Mouse (Mus musculus): ENCODE measurements around the gene Lbx1.

The Lbx1 gene

DNA sequence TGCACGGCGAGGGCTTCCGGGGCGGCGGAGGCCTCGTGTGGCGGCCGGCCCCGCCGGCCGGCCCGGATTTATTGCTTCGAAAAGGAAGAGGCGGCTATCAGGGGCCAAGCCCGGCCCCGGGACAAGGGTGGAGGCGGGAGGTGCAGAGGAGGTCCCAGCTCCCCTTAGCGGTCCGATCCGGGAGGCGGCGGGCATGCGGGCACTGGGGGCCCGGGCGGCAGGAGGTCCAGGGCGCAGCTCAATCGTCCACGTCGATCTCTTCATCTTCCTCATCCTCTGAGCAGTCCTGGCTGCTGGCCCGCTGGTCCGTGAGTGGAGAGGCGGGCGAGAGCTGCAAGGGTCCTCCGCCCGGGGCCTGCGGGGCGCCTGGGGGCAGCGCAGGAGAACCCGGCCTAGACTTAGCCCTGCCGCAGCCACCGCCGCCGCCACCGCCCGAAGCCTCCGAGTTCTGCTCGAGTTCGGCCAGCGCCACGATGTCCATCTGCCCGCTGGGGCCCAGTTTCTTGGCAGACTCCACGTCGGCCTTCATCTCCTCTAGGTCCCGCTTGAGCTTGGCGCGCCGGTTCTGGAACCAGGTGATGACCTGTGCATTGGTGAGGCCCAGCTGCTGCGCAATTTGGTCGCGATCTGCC, 2.0 kb downstream of the Lbx1 start:
- DNase-seq (ENCODE audit: low read depth, low spot score) = no peak

DNA sequence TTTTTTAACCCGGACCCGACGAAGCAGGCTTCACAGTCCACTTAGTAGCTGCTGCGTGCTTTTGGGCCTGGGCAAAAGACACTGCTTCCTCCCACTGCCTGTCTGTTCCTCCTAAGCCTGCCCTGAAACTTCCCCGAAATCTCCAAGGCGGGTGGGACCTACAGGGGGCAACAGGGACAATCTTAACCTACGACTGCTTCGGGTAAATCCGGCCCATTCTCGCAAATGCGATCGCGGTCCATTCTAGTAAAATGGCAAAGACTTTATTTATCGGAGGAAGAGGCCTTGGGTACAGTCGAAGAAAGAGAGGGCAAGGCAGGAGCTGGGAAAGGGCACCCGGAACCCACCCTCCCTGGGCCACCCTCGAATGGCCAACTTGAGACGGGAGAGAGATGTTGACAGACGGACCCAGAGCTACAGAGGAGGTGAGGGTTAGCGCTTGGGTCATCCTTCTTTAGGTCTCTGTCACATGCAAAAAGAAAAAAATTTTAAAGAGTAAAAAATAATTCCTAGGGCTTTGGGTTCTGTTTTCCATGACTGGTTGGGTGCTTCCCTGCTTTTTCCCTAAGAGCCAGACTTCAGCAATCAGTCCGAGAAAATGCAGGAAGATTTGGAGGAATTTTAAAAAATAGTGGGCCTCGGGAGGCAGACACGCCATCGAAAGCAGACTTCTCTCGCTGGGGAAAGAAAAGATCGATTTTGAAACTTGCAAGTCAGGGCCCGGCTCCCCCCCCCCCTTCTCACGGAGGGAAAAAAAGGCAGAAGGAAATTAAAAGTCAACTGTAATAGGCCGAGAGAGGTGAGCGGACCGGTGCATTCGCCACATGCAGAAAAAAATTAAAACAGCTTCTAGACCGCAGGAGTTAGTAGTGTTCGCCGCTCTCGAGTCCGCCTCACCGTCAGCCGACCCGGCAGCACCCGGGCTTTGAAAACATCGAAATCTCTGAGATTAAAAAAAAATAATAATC, 2.9 kb downstream of the Lbx1 start:
- no peak for DNase-seq (ENCODE audit: low read depth, low spot score)

DNA sequence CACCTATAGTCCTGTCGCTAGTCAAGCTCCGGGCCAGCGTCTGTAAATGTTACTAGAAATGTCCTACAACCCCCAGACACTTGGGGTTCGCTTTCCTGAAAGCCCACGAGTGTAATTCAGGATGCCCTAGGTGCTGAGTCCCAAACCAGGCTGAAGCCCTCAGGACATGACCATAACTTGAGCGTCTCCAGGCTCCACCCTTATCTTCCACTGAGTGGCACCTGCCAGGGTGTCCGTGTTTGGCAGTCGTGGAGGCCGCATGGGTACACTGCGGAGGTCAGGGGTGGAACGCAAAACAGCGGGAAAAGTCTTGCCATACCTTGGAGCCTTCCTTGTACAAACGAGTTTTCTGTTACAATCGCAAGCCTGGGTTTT, 3.6 kb downstream of the Lbx1 start:
- no peak for DNase-seq (ENCODE audit: low read depth, low spot score)

DNA sequence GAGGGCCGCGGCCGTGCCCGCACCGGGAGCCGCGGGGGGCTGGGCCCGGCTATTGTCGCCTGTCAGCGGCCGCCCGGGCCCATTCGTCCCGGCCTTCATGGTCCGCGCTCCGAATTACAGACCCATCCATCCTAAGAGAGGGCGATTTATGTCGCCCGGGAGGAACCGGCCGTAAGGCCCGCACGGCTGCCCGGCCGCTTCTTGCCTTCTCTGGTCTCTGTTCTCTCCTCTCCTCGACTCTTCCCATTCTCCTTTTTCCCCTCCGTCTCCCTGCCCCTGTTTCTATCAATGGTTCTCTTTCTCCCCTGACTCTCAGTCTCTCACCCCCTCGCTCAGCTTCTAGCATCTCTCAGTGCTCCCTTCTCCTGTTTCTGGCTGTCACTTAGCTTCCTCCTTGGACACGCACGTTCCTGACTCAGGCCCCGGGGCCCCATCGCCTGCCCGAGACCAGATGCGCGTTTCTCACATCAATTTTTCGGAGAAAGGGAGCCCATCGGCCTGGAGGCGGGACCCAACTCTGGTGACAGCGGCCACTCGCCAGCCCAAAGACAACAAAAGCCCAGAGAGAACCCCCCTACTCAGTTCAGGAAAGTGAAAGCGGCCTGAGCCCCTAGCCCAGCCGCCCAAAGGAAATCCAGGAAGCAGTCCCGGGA, 4.1 kb downstream of the Lbx1 start:
- no peak for DNase-seq (ENCODE audit: low read depth, low spot score)

DNA sequence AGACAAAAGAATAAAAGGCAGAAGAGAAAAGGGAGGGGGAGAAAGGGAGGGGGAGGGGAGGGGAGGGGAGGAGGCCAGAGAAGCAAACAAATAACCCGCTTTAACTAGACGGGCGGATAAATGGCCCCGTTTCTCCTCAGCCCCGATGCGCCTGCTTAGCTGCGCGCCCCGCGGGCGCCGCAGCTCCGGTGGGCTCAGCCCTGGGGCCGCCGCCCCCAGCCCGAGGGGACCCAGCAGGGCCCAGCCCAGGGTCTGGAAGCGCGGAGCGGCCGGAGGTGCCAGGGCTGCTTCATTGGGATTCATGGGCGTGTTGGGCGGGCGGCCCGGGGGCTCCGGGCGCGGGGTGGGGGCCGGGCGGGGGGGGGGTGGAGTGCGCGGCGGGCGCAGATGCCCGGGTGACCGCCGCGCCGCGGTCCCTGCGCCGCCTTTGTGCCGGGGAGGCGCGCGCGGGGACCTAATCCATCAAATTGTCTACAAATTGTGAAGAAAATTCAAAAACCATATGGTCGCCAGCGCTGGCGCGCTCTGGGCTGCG, 4.7 kb downstream of the Lbx1 start:
- no peak for DNase-seq (ENCODE audit: low read depth, low spot score)

DNA sequence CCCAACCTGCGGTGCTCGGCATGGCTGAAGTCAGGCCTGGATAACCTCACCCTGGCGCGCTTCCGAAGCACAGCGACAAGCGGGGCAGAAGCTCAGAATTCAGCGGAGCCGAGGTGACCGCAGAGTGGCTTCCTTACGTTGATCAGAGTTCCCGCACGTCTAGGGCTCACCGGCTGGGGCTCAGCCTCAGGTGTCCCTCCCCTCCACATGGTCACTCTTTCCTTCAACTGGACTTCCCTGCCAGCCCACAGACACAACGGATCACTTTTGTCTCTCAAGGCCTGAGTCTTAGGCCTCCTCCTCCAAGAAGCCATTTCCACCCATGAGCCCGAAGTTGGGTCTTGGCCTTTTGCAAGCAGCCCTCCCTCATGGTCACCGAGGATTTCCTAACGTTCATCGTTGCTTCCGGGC, 5.4 kb downstream of the Lbx1 start:
- DNase-seq (ENCODE audit: low read depth, low spot score) = no peak

DNA sequence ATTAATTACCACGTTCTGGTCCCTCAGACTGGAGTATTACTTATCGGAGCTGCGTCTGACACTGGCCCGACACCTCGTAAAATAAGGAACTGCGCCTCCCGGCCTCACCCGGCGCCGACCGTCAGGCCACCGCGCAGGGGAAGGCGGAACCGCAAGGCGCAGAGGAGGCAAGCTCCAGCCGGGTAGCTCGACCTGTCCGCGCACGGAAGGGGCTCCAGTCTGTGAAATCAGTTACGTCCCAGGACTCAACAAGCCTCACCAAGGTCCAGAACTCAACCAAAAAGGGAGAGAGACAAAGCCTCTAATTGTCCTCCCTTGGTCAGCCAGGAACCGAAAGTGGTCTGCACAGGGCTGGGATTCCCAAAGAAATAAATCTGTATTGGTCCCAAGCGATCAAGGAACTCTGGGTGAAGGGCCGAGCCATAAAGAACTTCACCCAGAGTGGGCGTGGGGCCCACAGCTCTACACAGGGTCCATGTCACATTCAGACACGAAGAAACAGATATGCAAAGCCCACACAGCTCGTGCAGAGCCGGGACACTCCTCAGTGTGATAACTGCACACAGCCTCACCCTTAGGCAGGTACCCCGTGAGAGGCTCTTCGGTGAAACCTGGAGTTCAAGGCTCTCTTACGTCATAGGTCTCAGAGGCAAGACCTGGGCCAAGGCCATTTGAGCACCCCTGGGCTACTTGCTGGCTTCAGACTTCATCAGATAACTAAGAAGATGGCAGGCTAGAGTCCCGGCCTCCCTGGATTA, 6.1 kb downstream of the Lbx1 start:
- DNase-seq (ENCODE audit: low read depth, low spot score) = no peak

DNA sequence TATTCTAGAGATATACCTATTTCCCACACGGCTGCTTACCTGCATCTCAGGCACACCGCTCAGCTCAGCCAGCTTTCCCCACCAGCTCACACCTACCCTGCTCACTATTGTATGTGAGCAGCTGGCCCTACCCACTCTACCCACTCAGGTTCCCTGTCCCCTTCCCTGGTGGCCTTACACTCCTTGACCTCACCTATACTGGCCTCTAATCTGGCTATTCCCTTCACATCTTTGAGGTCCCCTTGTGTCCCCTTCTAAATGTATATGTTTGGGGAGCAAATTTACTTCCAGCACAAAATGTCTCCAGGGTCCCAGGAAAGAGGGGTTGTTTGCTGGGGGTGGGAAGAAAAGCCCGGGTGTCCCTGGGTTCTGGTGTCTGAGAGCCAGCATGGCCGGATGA, 6.8 kb downstream of the Lbx1 start:
- no peak for DNase-seq (ENCODE audit: low read depth, low spot score)

DNA sequence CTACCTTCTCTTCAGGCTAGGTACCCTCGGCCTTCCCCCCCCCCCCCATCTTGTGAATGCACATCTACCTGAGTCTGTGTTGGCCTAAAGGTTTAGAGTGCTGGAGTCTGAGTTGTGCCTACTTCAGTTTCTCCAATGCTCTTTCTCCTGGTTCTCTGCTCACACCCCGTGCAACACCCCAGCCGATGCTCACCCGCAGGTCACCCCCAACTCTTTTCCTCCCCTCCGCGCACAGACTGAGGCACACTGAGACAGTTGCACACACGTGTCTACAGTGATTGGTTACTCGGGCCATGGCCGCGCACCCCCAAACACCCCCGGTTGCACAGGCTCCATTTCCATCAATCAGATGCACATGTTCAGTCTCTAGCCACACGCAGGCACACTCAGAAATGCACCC, 7.5 kb downstream of the Lbx1 start:
- no peak for DNase-seq (ENCODE audit: low read depth, low spot score)

DNA sequence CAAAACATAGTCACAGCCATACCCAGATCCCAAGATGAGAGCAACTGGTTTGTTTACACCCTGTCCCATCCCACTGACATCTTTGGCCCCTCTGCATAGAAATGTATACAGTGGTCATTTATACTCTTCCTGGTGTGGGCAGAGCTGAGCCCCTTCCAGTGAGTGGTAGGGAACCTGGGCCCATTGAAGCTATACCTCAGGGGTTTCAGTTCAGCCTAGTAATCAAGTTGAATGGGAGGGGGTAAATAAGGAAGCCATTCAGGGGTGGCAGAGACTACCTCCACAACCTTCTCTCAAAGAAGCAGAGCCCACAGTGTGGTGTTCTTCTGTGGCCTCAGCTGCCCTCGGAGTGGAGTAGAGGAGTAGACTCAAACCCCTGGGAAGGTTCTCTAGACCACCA, 7.9 kb downstream of the Lbx1 start:
- DNase-seq (ENCODE audit: low read depth, low spot score) = no peak

DNA sequence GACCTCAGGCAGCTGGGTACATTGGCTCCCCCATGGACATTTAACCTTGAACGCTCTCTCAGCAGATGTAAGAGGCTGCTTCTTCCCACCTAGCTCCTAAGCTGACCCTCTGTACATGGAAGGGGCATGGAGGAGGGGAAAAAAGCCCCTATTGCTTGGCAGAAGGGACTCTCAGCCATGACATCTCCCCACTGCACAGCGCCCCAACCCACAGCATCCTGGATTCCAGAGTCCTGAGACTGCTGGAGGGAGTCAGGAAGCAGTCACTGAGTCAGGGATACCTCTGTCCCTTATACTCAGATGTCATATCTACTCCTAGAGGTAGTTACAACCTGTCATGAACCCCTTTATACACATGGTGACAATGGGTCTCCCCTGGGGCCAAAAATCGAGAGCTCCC, 8.6 kb downstream of the Lbx1 start:
- DNase-seq (ENCODE audit: low read depth, low spot score) = no peak

DNA sequence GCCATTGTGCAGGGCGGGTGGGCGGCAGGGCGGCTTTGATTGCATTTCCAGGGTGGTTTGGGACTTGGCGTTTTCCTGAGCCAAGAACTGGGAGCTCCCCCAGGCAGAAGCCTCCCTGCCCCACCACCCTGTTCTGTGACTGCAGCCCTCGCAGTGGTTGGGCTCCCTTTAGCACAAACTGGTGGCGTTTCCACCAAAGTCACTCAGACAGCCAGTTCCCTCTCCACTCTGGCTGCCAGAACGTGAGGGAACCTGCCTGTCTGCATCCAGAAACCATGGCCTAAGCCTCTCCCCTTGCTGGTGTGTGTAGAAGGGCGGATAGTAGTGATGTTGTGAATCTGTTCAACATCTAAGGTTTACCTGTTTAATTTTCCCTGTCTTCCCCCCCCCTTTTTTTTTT, 9.4 kb downstream of the Lbx1 start:
- no peak for DNase-seq (ENCODE audit: low read depth, low spot score)

DNA sequence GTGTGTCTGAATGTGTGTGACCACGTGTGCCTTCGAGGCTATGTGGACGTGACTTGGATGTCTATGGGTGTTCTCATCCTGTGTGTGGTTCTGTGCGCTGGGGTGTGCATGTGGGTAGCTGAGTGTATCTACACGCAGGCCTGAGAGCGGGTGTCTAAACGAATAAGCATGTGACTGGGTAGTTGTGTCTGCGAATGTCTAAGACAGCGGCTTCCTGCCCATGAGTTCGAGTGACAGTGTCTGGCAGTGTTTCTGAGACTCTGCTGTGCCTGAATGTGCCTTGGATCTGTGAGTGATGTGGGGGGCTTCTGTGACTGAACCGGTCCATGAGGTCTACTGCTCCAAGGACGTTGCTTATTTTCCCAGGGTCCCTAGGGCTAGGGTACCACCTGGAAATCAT, 10.5 kb downstream of the Lbx1 start:
- no peak for DNase-seq (ENCODE audit: low read depth, low spot score)

DNA sequence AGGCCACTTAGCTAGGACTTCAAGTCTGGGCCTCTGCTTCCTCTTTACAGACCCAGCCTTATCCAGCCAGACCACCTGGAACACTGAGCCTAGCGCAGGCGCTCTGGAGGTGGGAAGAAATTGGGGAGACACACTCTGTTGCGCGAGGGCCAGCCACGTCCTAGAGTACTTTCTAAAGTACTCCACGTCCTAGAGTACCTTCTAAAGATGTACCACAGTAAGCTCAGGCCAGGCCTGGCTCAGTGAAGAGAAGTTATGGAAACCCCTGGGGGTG, 11.4 kb downstream of the Lbx1 start:
- no peak for DNase-seq (ENCODE audit: low read depth, low spot score)

DNA sequence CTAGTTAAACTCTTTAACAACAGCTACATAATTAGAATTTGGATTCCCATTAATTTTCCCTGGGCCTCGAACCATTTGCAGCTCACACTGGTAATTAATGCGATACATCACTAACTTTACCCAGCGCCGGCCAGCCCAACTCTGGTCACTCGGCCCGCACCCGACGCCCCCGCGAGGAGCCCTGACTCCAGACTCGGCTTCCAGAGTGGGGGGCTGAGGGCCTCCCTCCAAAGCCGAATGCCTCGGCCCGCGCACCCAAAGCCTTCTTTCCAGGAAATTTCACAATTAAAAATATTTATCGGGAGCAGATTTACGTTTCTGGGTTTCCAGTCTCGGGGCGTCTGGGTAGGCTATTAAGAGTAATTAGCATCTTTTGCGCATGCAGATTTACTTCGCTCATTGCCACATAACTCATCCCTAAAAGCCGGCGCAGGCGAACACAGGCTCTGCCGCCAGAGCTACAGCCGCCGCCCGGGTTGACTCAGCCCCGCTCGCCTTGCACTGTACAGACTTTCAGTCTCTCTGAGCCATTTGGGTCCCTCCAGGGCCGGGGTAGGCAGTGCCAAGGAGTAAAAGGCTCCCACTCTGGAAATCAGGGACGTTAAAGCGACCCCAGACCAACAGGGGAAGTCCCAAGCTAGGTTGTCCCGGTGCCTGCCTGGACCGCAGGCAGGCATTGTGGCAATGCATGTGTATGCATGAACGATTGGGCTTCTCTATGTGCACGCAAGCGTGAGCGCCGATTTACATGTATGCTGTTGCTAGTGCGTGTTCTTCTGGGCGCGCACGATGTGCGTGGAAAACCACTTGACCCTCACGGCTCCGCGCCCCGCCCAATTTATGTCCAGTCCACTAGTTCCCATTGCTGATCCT, 12.0 kb downstream of the Lbx1 start:
- DNase-seq (ENCODE audit: low read depth, low spot score) = no peak

DNA sequence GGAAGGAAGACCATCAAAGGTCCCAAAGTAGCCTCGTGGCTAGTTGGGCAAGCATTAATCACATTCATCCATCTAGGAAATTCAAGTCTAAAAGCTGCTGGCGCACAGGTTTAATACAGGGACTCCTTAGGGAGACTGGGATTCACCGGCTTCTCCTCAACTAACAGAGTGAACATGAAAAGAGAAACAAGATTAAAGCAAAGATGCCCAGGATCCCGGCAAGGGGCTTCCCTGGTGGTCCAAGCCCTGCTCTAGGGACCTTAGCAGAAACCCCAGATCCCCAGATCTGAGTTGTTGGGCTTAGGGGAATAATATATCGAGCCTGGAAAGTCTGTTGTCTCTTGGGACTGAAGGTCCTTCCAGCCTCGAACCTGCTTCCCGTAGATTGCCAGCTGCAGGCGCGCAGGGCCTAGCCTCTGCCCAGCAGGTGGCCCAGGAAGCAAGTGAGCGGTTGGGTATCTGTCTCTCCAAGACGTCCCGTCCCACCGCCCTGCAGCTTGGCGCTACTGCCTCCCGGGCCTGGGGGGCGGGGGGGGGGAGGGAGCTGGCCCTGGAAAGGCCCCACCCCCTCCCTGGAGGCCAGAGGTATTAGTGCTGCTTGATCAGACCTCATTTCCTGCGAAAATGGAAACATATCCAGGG, 13.3 kb downstream of the Lbx1 start:
- DNase-seq (ENCODE audit: low read depth, low spot score) = no peak

DNA sequence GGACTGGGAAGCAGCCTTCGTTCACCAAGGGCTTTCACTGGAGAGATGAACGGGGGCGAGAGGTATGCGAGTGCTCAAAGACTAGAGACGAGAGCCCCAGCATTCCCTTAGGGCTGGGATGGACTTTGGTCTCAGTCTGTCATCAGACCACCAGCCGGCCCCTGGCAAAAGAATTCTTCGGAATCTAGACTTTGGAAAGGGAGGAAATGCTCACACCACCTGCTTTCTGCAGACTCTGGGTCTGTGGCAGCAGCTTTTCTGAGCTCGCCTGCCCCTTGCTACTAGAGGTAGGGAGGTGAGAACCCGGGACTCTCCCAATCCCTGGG, 14.2 kb downstream of the Lbx1 start:
- no peak for DNase-seq (ENCODE audit: low read depth, low spot score)

DNA sequence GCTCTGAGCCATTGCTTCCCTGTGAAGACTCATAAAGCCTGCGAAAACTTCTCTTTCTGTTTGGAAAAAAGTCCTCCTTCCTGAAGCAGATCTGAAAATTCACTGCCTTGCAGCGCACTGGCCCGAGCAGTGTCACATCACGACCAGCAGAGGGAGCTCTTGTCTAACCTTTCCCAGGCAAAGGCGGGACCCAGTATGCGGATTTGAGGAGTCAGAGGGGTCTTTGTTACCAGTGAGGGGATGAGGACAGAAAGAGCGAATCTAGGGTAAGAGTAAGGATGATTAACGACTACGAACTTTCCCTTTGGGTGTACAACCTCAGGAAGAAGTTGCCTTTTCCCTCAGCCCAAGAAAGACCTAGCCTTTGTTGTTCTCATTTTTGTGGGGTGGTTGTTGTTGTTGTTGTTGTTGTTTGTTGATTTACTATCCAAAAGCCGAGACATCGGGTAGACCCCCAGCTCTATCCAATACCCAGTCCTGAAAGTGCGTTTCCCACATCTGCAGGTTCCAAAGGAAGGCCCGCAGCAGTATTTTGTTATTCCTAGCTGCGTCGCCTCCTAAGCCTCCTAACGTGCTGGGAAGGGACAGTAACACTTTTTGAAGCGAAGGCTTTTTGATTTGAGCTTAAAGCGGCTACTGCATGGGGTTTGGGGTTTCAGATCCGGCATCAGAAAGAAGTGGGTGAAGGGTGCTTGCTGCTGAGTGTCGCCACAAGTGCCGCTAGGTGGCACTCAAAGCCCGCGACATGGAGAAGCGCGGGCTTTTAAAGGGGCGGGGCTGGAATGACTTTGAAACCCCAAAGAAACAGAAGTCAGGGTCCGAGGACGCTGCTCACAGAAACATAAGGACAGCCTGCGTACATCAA, 14.8 kb downstream of the Lbx1 start:
- DNase-seq (ENCODE audit: low read depth, low spot score) = peak; percentile 76

DNA sequence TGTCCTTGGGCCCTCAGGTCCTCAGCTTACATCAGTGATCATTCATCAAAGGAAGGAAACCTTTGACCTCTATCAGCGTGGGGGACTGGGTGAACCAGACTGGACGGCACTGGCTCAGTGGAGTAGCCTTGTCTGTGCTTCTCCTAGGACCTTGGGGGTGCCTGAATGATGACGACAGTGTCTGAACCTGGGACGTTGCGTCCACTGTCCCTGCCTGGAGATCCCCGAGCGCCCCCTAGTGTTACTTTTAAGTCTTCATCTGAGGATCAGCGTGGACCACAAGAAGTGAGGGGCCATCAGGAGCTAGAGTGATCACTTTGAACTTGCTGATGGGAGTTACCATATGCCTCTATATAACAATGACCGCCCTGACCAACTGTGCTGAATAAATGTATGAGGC, 19.4 kb downstream of the Lbx1 start:
- no peak for DNase-seq (ENCODE audit: low read depth, low spot score)

DNA sequence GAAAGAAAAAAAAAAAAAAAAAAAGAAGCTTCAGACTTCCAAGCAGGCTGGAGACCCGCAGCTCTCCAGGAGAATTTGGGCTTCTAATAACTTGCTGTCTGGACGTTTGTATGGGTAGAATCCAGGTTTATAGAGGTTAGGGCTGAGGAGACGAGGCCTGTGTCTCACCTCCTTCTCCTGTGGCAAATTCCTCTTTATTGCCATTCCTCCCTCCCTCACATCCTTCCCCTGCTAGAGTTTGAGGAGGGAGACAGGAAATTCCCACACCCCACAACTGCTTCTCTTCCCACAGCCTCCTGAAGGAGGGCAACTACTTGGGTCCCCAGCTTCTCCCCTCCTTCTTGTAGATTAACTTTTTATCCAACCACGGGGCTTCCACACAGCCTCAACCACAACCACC, 20.2 kb downstream of the Lbx1 start:
- DNase-seq (ENCODE audit: low read depth, low spot score) = no peak
